Mouse (Mus musculus) heart, embryonic 10.5 days (tissue): ENCODE results near the gene Hist3h2ba. TPM values are rescaled to one million over a fixed set of nuclear protein-coding genes. Genes with fewer than 3 reads are reported as not detected.

Experiments used
- microRNA-seq: library from miRNA; unstranded; fragments of <30 nt; microRNA quantifications from one replicate; pipeline ENCODE4, GENCODE M21; 2017
- polyA plus RNA-seq: library from polyadenylated mRNA; unstranded; fragments of >200 nt; fragmentation: Nextera tagmentation; extraction: Ambion mirVana; gene quantifications from 2 replicates; pipeline ENCODE4 v1.2.1, GENCODE M21; 2016

The Hist3h2ba gene
- polyA plus RNA-seq, 1 experiment from 2014 or later: 9.8 TPM

Small RNAs within 50 kb of the gene (microRNA-seq; reads per million reads assigned to microRNA genes)
- not detected for gene Gm44313

Other genes with a start within 250 kb of the Hist3h2ba start
- gene Olfr319, start 249.8 kb upstream of the Hist3h2ba start, polyA plus RNA-seq: not detected in 2 replicates
- gene Olfr318, start 224.9 kb upstream of the Hist3h2ba start, polyA plus RNA-seq: not detected in 2 replicates
- not detected in 2 replicates for gene Olfr317, start 209.7 kb upstream of the Hist3h2ba start, polyA plus RNA-seq
- gene Olfr316, start 196.2 kb upstream of the Hist3h2ba start, polyA plus RNA-seq: not detected in 2 replicates
- gene Olfr315, start 175.7 kb upstream of the Hist3h2ba start, polyA plus RNA-seq: not detected in 2 replicates
- gene Olfr314, start 166.0 kb upstream of the Hist3h2ba start, polyA plus RNA-seq: not detected in 2 replicates
- 1.0 and 1.4 TPM in 2 replicates for gene Fam183b, start 147.0 kb upstream of the Hist3h2ba start, polyA plus RNA-seq
- not detected in 2 replicates for gene Olfr313, start 133.9 kb upstream of the Hist3h2ba start, polyA plus RNA-seq
- gene Olfr312, start 119.7 kb upstream of the Hist3h2ba start, polyA plus RNA-seq: 0.04 TPM in 1 of 2 replicates, not detected in the other
- not detected in 2 replicates for gene Olfr311, start 109.7 kb upstream of the Hist3h2ba start, polyA plus RNA-seq
- 4.4 and 7.4 TPM in 2 replicates for gene Gm12258, start 101.8 kb upstream of the Hist3h2ba start, polyA plus RNA-seq
- gene 2810021J22Rik, start 81.7 kb upstream of the Hist3h2ba start, polyA plus RNA-seq: 4.1 and 8.1 TPM in 2 replicates
- 3.9 and 5.4 TPM in 2 replicates for gene Zfp39, start 44.7 kb upstream of the Hist3h2ba start, polyA plus RNA-seq
- gene Btnl10, start 31.0 kb upstream of the Hist3h2ba start, polyA plus RNA-seq: not detected in 2 replicates
- gene Rnf187, start 10.0 kb upstream of the Hist3h2ba start, polyA plus RNA-seq: 169 and 213 TPM in 2 replicates
- gene Hist3h2a, start 5.8 kb downstream of the Hist3h2ba start, polyA plus RNA-seq: 15.5 and 15.9 TPM in 2 replicates
- gene Trim17, start 5.8 kb downstream of the Hist3h2ba start, polyA plus RNA-seq: 0.75 and 0.79 TPM in 2 replicates
- 24.0 and 31.4 TPM in 2 replicates for gene Trim11, start 29.2 kb downstream of the Hist3h2ba start, polyA plus RNA-seq
- 20.6 and 36.7 TPM in 2 replicates for gene Obscn, start 187.5 kb downstream of the Hist3h2ba start, polyA plus RNA-seq
- gene Iba57, start 214.8 kb downstream of the Hist3h2ba start, polyA plus RNA-seq: 7.8 and 9.2 TPM in 2 replicates
- gene Gjc2, start 234.3 kb downstream of the Hist3h2ba start, polyA plus RNA-seq: not detected in 2 replicates
- gene Guk1, start 243.3 kb downstream of the Hist3h2ba start, polyA plus RNA-seq: 127 and 152 TPM in 2 replicates